Mouse (Mus musculus) embryonic fibroblast, embryonic 13.5 days (primary cell): ENCODE measurements at regions not wholly inside any gene's neighbourhood (a gene's known extent, or its start where the extent isn't known, plus 50 kb on each side); places are given as distances from the start of the nearest gene placed in this dataset.

Source experiments
- H3K27ac ChIP-seq: 2 replicates; pipeline ENCODE4 v1.5.1; 2012; ENCODE audit warnings: low read length, control low read depth, inconsistent platforms; ENCODE audit not compliant: insufficient read depth
- H3K4me1 ChIP-seq: 2 replicates; pipeline ENCODE4 v1.6.1; 2011; ENCODE audit warnings: low read length; ENCODE audit not compliant: control insufficient read depth, insufficient read depth
- H3K4me3 ChIP-seq: 2 replicates; pipeline ENCODE4 v1.5.1; 2011; ENCODE audit warnings: mild to moderate bottlenecking, control low read depth, low read length; ENCODE audit not compliant: insufficient read depth
- CTCF ChIP-seq: IDR thresholded peaks from 2 replicates; pipeline ENCODE4 v1.5.1; 2011; ENCODE audit warnings: mild to moderate bottlenecking, control low read depth, low read length, moderate library complexity, borderline replicate concordance; ENCODE audit not compliant: insufficient read depth
- POLR2A ChIP-seq: IDR thresholded peaks from 2 replicates; pipeline ENCODE4 v1.6.1; 2011; ENCODE audit warnings: low read depth, mild to moderate bottlenecking, control low read depth, low read length, moderate library complexity

- Histone ChIP-seq H3K4me1 (no peaks in the 10 kb centered on the region; the same call in 1 of the 2 replicates), H3K27ac (no peak overlapping the region), H3K4me3 (no peak overlapping the region)
- TF ChIP-seq POLR2A (no peak), CTCF (no peak)
Observed at GRCm38 (mm10) chr8:93729124-93729930, 80.4 kb upstream of the Gnao1 start.

- Histone ChIP-seq H3K4me1 (peaks cover 3% of the 10 kb centered on the region), H3K27ac (no peak overlapping the region), H3K4me3 (no peak overlapping the region)
- TF ChIP-seq POLR2A (no peak), CTCF (no peak)
Observed at GRCm38 (mm10) chr8:93730738-93731700, 78.7 kb upstream of the Gnao1 start.

GRCm38 (mm10) chr8:93734818-93735217 lies 74.9 kb upstream of the Gnao1 start:
- no peak overlapping the region for H3K27ac ChIP-seq
- no peak for TF ChIP-seq POLR2A
- TF ChIP-seq CTCF: no peak
- H3K4me1 ChIP-seq: peaks cover 3% of the 10 kb centered on the region
- no peak overlapping the region for H3K4me3 ChIP-seq

GRCm38 (mm10) chr8:93740281-93740680 lies 69.5 kb upstream of the Gnao1 start:
- no peak overlapping the region for H3K4me3 ChIP-seq
- no peaks in the 10 kb centered on the region for H3K4me1 ChIP-seq
- no peak overlapping the region for H3K27ac ChIP-seq
- no peak for TF ChIP-seq CTCF
- no peak for TF ChIP-seq POLR2A

GRCm38 (mm10) chr8:93748720-93749119 lies 61.0 kb upstream of the Gnao1 start:
- no peak for TF ChIP-seq CTCF
- no peak for TF ChIP-seq POLR2A
- no peak overlapping the region for H3K27ac ChIP-seq
- no peak overlapping the region for H3K4me3 ChIP-seq

GRCm38 (mm10) chr8:93750921-93751320 lies 58.8 kb upstream of the Gnao1 start:
- TF ChIP-seq POLR2A (no peak), CTCF (no peak)
- Histone ChIP-seq H3K27ac (no peak overlapping the region), H3K4me3 (no peak overlapping the region), H3K4me1 (no peaks in the 10 kb centered on the region)

More at GRCm38 (mm10) chr8:93748720-93749119, 61.0 kb upstream of the Gnao1 start:
- no peaks in the 10 kb centered on the region for H3K4me1 ChIP-seq

- TF ChIP-seq POLR2A (no peak), CTCF (no peak)
- H3K4me3 ChIP-seq: no peak overlapping the region
- no peak overlapping the region for H3K27ac ChIP-seq
- H3K4me1 ChIP-seq: no peaks in the 10 kb centered on the region
Observed at GRCm38 (mm10) chr8:93755981-93756380, 53.8 kb upstream of the Gnao1 start.
